Mouse (Mus musculus): ENCODE results near the gene Exoc2.

Gene Exoc2

GRCm38 (mm10) chr13:30814256-30814655, 159.6 kb downstream of the Exoc2 start:
- DNase-seq = no peak

GRCm38 (mm10) chr13:30813464-30813863, 160.4 kb downstream of the Exoc2 start:
- DNase-seq = no peak

- DNase-seq = no peak
Measured at GRCm38 (mm10) chr13:30809240-30809639, 164.7 kb downstream of the Exoc2 start.

GRCm38 (mm10) chr13:30802336-30802955, 171.4 kb downstream of the Exoc2 start:
- DNase-seq = no peak

- DNase-seq = no peak
Measured at GRCm38 (mm10) chr13:30801886-30802285, 172.0 kb downstream of the Exoc2 start.

GRCm38 (mm10) chr13:30795960-30796359, 177.9 kb downstream of the Exoc2 start:
- DNase-seq = no peak

- DNase-seq = no peak
Measured at GRCm38 (mm10) chr13:30793616-30794015, 180.3 kb downstream of the Exoc2 start.

- DNase-seq = no peak
Measured at GRCm38 (mm10) chr13:30793196-30793595, 180.7 kb downstream of the Exoc2 start.

GRCm38 (mm10) chr13:30792741-30793140, 181.2 kb downstream of the Exoc2 start:
- no peak for DNase-seq

GRCm38 (mm10) chr13:30792308-30792707, 181.6 kb downstream of the Exoc2 start:
- DNase-seq = no peak

- no peak for DNase-seq
Measured at GRCm38 (mm10) chr13:30790016-30790415, 183.9 kb downstream of the Exoc2 start.

- no peak for DNase-seq
Measured at GRCm38 (mm10) chr13:30788421-30788820, 185.5 kb downstream of the Exoc2 start.

- no peak for DNase-seq
Measured at GRCm38 (mm10) chr13:30787960-30788359, 185.9 kb downstream of the Exoc2 start.

- DNase-seq = no peak
Measured at GRCm38 (mm10) chr13:30787556-30787955, 186.3 kb downstream of the Exoc2 start.

GRCm38 (mm10) chr13:30787036-30787320, 186.9 kb downstream of the Exoc2 start:
- no peak for DNase-seq

- no peak for DNase-seq
Measured at GRCm38 (mm10) chr13:30786235-30787035, 187.5 kb downstream of the Exoc2 start.

- no peak for DNase-seq
Measured at GRCm38 (mm10) chr13:30785423-30786040, 188.4 kb downstream of the Exoc2 start.

GRCm38 (mm10) chr13:30782419-30782818, 191.5 kb downstream of the Exoc2 start:
- no peak for DNase-seq

GRCm38 (mm10) chr13:30781905-30782304, 192.0 kb downstream of the Exoc2 start:
- DNase-seq = no peak

- DNase-seq = no peak
Measured at GRCm38 (mm10) chr13:30777678-30778179, 196.2 kb downstream of the Exoc2 start.

- no peak for DNase-seq
Measured at GRCm38 (mm10) chr13:30776021-30776420, 197.9 kb downstream of the Exoc2 start.

GRCm38 (mm10) chr13:30767477-30768127, 206.3 kb downstream of the Exoc2 start:
- DNase-seq = no peak

Measured in cerebellum, postnatal 36 days (tissue).